Mouse (Mus musculus): ENCODE measurements around the gene Yars2. TPM values are rescaled to one million over a fixed set of nuclear protein-coding genes. Genes with fewer than 3 reads are reported as not detected.
"Not testable (repeated sequence)": the region's sequence is repeated elsewhere in the genome, so short reads cannot be mapped to it uniquely, and the experiment has no call there.

Yars2 gene
- 10 to 100 TPM; 21.1 to 24.5 (median 21.3) TPM for total RNA-seq (2022)

- peak; percentile 91 to 93 for DNase-seq (ENCODE audit: low spot score in 2 of 2)
Measured at GRCm38 (mm10) chr16:16302369-16303137, at the start of gene Yars2. Gene Yars2, plus strand, starts transcription at chr16:16302965.

GRCm38 (mm10) chr16:16253326-16254074 lies 49.3 kb upstream of the Yars2 start:
- no peak for DNase-seq (ENCODE audit: low spot score in 2 of 2)

GRCm38 (mm10) chr16:16255217-16255616 lies 47.5 kb upstream of the Yars2 start:
- DNase-seq (ENCODE audit: low spot score in 2 of 2), result no peak

GRCm38 (mm10) chr16:16255874-16256273 lies 46.9 kb upstream of the Yars2 start:
- no peak for DNase-seq (ENCODE audit: low spot score in 2 of 2)

- DNase-seq (ENCODE audit: low spot score in 2 of 2), result no peak
Measured at GRCm38 (mm10) chr16:16256672-16257071, 46.1 kb upstream of the Yars2 start.

- DNase-seq (ENCODE audit: low spot score in 2 of 2), result peak; percentile 21 to 25
Measured at GRCm38 (mm10) chr16:16260882-16261281, 41.9 kb upstream of the Yars2 start.

- DNase-seq (ENCODE audit: low spot score in 2 of 2), result no peak
Measured at GRCm38 (mm10) chr16:16261481-16261880, 41.3 kb upstream of the Yars2 start.

GRCm38 (mm10) chr16:16262436-16262835 lies 40.3 kb upstream of the Yars2 start:
- no peak for DNase-seq (ENCODE audit: low spot score in 2 of 2)

- no peak for DNase-seq (ENCODE audit: low spot score in 2 of 2)
Measured at GRCm38 (mm10) chr16:16272978-16273377, 29.8 kb upstream of the Yars2 start.

GRCm38 (mm10) chr16:16273752-16274151 lies 29.0 kb upstream of the Yars2 start:
- DNase-seq (ENCODE audit: low spot score in 2 of 2), result no peak

- DNase-seq (ENCODE audit: low spot score in 2 of 2), result peak; percentile 33 to 35
Measured at GRCm38 (mm10) chr16:16303138-16303827, 518 bp downstream of the Yars2 start.

- DNase-seq (ENCODE audit: low spot score in 2 of 2), result no peak
Measured at GRCm38 (mm10) chr16:16303888-16304287, 1.1 kb downstream of the Yars2 start.

- no peak for DNase-seq (ENCODE audit: low spot score in 2 of 2)
Measured at GRCm38 (mm10) chr16:16311319-16311718, 8.6 kb downstream of the Yars2 start.

- DNase-seq (ENCODE audit: low spot score in 2 of 2), result no peak
Measured at GRCm38 (mm10) chr16:16325775-16326336, 23.1 kb downstream of the Yars2 start.

GRCm38 (mm10) chr16:16346420-16346819 lies 43.7 kb downstream of the Yars2 start:
- DNase-seq (ENCODE audit: low spot score in 2 of 2), result no peak

- DNase-seq (ENCODE audit: low spot score in 2 of 2), result no peak
Measured at GRCm38 (mm10) chr16:16357908-16358307, 55.1 kb downstream of the Yars2 start.

GRCm38 (mm10) chr16:16358481-16359100 lies 55.8 kb downstream of the Yars2 start, which contains the start of gene Dnm1l:
Gene Dnm1l, minus strand, starts transcription at chr16:16358959.
- peak; percentile 83 to 90 for DNase-seq (ENCODE audit: low spot score in 2 of 2)

- not testable (repeated sequence) for DNase-seq (ENCODE audit: low spot score in 2 of 2)
Measured at GRCm38 (mm10) chr16:16359101-16359482, 56.3 kb downstream of the Yars2 start.
